Mouse (Mus musculus) hindbrain, embryonic 14.5 days (tissue): ENCODE data around the gene Mettl26. TPM values are rescaled to one million over a fixed set of nuclear protein-coding genes. Genes with fewer than 3 reads are reported as not detected.

Experiments
- ATAC-seq: fragments of 200-750 bp; cut with Nextera tagmentation; 2 replicates; pipeline ENCODE4 v1.8.0; 2017; ENCODE audit warnings: moderate number of reproducible peaks, mild to moderate bottlenecking, moderate TSS enrichment, moderate library complexity; ENCODE audit not compliant: low FRiP score
- DNase-seq: peaks from one replicate; pipeline ENCODE4 v3.0.0-alpha.2; 2015; ENCODE audit warnings: low spot score
- H3K27ac ChIP-seq: fragments of 300-500 bp; sonication (generic); 2 replicates; pipeline ENCODE4 v1.5.1; 2014; ENCODE audit warnings: mild to moderate bottlenecking, moderate library complexity
- H3K27me3 ChIP-seq: fragments of 300-500 bp; sonication (generic); 2 replicates; pipeline ENCODE4 v1.6.1; 2014; ENCODE audit warnings: mild to moderate bottlenecking, low read length, mixed read lengths; ENCODE audit not compliant: control insufficient read depth, insufficient read depth
- H3K36me3 ChIP-seq: fragments of 300-500 bp; sonication (generic); replicated peaks from 2 replicates; pipeline ENCODE4 v1.6.1; 2014; ENCODE audit not compliant: control insufficient read depth, insufficient read depth
- H3K4me1 ChIP-seq: fragments of 300-500 bp; sonication (generic); replicated peaks from 2 replicates; pipeline ENCODE4 v1.6.1; 2014; ENCODE audit warnings: antibody characterized with exemption, low read length, mixed read lengths; ENCODE audit not compliant: control insufficient read depth, insufficient read depth
- H3K4me2 ChIP-seq: fragments of 300-500 bp; sonication (generic); replicated peaks from 2 replicates; pipeline ENCODE4 v1.6.1; 2014; ENCODE audit warnings: mild to moderate bottlenecking, moderate library complexity
- H3K4me3 ChIP-seq: fragments of 300-500 bp; sonication (generic); replicated peaks from 2 replicates; pipeline ENCODE4 v1.5.1; 2014; ENCODE audit warnings: mild to moderate bottlenecking, low read length
- H3K9ac ChIP-seq: fragments of 300-500 bp; sonication (generic); 2 replicates; pipeline ENCODE4 v1.6.1; 2014
- H3K9me3 ChIP-seq: fragments of 300-500 bp; sonication (generic); 2 replicates; pipeline ENCODE4 v1.6.1; 2016; ENCODE audit warnings: low read length; ENCODE audit not compliant: control insufficient read depth
- whole genome bisulfite sequencing: fragments of 180-500 bp; shearing (Covaris S2); extraction: QIAGEN DNeasy Blood & Tissue Kit; methylation state at CpG from one replicate; pipeline ENCODE4 v1.1.7; 2014; 5-methylcytosine and 5-hydroxymethylcytosine counted together
- polyA plus RNA-seq: library from polyadenylated mRNA; unstranded; fragments of >200 nt; fragmentation: Nextera tagmentation; extraction: Ambion mirVana; gene quantifications from 2 replicates; pipeline ENCODE4 v1.2.1, GENCODE M21; 2014

Mettl26 gene
- 58.5 and 67.3 TPM in 2 replicates for polyA plus RNA-seq

DNA sequence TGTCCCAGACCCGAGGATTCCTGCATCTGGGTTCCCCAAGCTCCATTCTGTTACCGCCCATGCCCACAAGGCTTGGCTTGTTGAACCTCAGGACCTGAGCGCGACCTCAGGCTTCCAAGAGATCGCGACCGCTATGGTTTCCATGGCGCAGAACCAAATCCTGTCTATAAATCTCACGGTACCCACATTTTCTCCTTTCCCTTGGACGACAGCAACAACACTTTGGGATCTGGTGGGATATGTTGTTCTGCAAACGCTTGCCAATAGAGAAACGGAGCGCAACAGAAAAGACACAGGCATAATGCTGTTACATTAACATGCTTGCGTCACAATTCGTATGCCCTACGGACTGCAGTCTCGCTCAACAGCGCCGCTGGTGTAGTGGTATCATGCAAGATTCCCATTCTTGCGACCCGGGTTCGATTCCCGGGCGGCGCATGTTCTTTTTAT lies at the start of gene Mettl26:
Gene Mettl26, plus strand, starts transcription at position 354 of the 450 bp plus-strand sequence.
- DNase-seq, result peak; percentile 100
- Histone ChIP-seq H3K36me3 (peaks cover 17% of the 10 kb centered on the region), H3K4me1 (peaks cover 18% of the 10 kb centered on the region), H3K9me3 (no peaks in the 10 kb centered on the region), H3K9ac (peak within 1 kb of the TSS; percentile 92), H3K27ac (peak within 1 kb of the TSS; percentile 94), H3K4me3 (peak within 1 kb of the TSS; percentile 68), H3K4me2 (peak within 1 kb of the TSS; percentile 78), H3K27me3 (no peaks in the 10 kb centered on the region)
- peak; percentile 77 for ATAC-seq
- under 1% methylated on average over 25 of the region's 25 CpGs for WGBS

DNA sequence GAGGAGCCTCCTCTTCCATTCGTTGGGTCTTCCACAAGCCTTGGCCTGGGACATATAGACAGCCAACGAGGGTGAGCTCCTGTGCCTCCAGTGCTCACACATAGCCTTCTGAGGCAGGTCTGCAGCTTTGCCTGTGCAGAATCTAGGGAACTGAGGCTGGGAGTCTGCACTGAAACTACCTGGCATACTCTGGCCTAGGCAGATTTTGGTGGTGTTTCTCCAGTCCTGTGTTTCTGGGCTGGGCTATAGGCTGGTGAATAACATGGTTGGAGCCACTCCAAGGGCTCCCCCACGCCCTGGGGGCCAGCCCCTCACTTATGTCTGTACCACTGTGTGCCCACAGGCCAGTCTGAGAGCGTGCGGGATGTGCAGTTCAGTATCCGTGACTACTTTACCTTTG lies 49.6 kb upstream of the Mettl26 start:
- peaks cover 42% of the 10 kb centered on the region for H3K4me1 ChIP-seq

DNA sequence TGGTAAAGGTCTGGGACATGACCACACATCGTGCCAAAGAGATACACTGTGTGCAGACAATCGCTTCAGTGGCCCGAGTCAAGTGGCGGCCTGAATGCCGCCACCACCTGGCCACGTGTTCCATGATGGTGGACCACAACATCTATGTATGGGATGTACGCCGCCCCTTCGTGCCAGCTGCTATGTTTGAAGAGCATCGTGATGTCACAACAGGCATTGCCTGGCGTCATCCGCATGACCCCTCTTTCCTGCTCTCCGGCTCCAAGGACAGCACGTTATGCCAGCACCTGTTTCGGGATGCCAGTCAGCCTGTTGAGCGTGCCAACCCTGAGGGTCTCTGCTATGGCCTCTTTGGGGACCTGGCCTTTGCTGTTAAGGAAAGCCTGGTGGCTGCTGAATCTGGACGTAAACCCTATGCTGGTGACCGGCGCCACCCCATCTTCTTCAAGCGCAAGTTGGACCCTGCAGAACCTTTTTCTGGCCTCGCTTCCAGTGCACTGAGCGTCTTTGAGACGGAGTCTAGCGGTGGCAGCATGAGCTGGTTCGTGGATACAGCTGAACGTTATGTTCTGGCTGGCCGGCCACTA lies 48.8 kb upstream of the Mettl26 start:
- 96% methylated on average over 27 of the region's 27 CpGs for WGBS
- peaks cover 49% of the 10 kb centered on the region for H3K4me1 ChIP-seq

More for the DNA sequence above, 49.6 kb upstream of the Mettl26 start:
- 88% methylated on average over 6 of the region's 6 CpGs for WGBS
- no peaks in the 10 kb centered on the region for H3K9me3 ChIP-seq
- no peak overlapping the region for H3K27ac ChIP-seq
- H3K4me3 ChIP-seq, result no peak overlapping the region
- H3K9ac ChIP-seq, result no peak overlapping the region
- peaks cover 31% of the 10 kb centered on the region for H3K36me3 ChIP-seq
- ATAC-seq (no peak), DNase-seq (no peak)
- no peaks in the 10 kb centered on the region for H3K27me3 ChIP-seq
- peak overlapping the region; percentile 99; the same call in 1 of the 2 replicates for H3K4me2 ChIP-seq

DNA sequence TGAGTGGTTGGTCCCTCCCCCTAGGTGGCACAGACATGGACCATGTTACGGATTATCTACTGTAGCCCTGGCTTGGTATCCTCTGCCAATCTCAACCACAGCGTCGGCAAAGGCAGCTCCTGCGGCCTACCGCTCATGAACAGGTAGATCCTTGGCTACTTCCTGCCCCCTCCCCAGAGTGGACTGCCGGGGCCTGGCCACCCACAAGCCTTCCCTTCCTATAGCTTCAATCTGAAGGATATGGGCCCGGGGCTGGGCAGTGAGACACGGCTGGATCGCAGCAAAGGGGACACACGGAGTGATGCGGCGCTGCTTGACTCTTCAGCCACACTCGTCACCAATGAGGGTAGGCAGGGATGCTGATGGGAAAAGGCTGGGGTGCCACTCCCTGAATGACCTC lies 47.9 kb upstream of the Mettl26 start:
- Histone ChIP-seq H3K4me2 (no peak overlapping the region), H3K9me3 (no peaks in the 10 kb centered on the region), H3K27ac (no peak overlapping the region), H3K27me3 (no peaks in the 10 kb centered on the region), H3K4me1 (peaks cover 58% of the 10 kb centered on the region), H3K9ac (no peak overlapping the region), H3K36me3 (peaks cover 45% of the 10 kb centered on the region), H3K4me3 (no peak overlapping the region)
- DNase-seq (no peak), ATAC-seq (no peak)
- 95% methylated on average over 13 of the region's 13 CpGs for whole genome bisulfite sequencing

More for the DNA sequence above, 48.8 kb upstream of the Mettl26 start:
- no peak overlapping the region for H3K27ac ChIP-seq
- H3K27me3 ChIP-seq, result no peaks in the 10 kb centered on the region
- no peaks in the 10 kb centered on the region for H3K9me3 ChIP-seq
- ATAC-seq, result no peak
- no peak overlapping the region for H3K4me3 ChIP-seq
- DNase-seq, result no peak
- H3K9ac ChIP-seq, result no peak overlapping the region
- no peak overlapping the region for H3K4me2 ChIP-seq
- H3K36me3 ChIP-seq, result peaks cover 38% of the 10 kb centered on the region

DNA sequence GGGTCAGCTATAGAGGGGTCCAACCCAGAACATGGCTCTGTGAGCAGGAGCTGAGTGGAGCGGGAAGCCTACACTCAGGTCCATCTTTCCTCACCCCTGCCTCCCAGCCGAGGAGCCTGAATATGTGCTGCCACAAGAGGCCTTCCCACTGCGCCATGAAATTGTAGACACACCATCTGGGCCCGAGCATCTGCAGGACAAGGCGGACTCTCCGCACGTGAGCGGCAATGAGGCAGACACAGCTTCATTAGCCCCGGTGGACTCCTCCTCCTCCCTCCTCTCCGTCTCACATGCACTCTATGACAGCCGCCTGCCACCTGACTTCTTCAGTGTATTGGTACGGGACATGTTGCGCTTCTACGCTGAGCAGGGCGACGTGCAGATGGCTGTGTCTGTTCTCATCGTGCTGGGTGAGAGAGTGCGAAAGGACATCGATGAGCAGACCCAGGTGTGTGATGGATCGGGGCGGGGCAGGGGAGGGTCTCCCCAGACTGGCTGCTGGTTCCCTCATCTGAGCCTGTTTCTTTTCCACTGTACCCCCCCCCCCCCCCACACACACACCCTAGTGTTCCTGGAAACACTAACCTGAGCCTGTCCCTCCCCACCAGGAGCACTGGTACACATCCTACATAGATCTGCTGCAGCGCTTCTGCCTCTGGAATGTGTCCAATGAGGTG lies 47.2 kb upstream of the Mettl26 start:
- no peak overlapping the region for H3K4me3 ChIP-seq
- 91% methylated on average over 22 of the region's 22 CpGs for WGBS
- no peak overlapping the region for H3K27ac ChIP-seq
- ATAC-seq, result no peak
- H3K27me3 ChIP-seq, result no peaks in the 10 kb centered on the region
- no peak for DNase-seq
- no peak overlapping the region for H3K4me2 ChIP-seq
- H3K36me3 ChIP-seq, result peaks cover 45% of the 10 kb centered on the region
- H3K9me3 ChIP-seq, result no peaks in the 10 kb centered on the region
- 0 out of 2 replicates have a peak overlapping the region, but pooled peaks have one; percentile 90 for H3K9ac ChIP-seq
- H3K4me1 ChIP-seq, result peaks cover 61% of the 10 kb centered on the region

DNA sequence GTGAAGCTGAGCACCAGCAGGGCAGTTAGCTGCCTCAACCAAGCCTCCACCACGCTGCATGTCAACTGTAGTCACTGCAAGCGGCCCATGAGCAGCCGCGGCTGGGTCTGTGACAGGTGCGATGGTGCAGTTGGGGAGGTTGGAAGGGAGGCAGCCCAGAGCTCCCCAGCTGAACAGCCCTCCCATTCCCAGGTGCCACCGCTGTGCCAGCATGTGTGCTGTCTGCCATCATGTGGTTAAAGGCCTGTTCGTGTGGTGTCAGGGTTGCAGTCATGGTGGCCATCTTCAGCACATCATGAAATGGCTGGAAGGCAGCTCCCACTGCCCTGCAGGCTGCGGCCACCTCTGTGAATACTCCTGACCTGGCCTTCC lies 46.7 kb upstream of the Mettl26 start:
- no peak for ATAC-seq
- Histone ChIP-seq H3K4me3 (peak overlapping the region; percentile 62), H3K27ac (peak overlapping the region; percentile 92; the same call in 1 of the 2 replicates), H3K9ac (peak overlapping the region; percentile 90), H3K4me1 (peaks cover 61% of the 10 kb centered on the region), H3K9me3 (no peaks in the 10 kb centered on the region), H3K27me3 (no peaks in the 10 kb centered on the region), H3K4me2 (peak overlapping the region; percentile 95), H3K36me3 (peaks cover 45% of the 10 kb centered on the region)
- DNase-seq, result no peak
- 84% methylated on average over 8 of the region's 8 CpGs for WGBS

DNA sequence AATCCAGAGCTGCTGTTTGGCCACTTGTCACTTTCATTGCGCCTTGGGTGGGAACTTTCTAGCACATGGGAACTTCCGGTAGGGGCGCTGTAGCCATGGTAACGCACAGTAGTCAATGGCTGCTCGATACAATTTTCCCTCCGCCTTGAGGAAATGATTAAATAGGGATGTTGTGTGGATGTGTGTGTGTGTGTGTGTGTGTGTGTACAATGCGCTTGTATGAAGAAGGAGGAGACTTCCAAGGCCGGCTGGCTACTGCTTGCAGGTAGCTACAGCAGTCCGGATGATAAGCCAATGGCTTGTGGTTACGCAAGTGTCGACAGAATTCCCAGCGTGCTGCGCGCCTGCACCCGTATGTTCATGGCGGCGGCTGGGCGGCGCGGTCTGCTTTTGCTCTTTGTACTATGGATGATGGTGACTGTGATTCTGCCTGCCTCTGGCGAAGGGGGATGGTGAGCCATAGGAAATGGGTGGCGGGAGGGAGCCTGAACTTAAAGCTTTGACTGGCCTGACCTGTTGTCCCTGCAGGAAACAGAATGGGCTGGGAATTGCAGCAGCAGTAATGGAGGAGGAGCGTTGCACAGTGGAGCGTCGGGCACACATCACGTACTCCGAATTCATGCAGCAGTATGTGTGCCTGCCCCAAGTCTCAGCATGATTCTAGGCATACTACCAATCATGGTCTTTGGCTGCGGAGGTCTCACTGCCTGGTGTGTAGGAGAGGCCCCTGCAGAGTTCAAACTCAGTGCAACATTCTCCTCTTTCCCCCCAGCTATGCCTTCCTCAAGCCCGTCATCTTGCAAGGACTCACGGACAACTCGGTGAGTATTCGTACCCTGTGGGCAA lies 45.9 kb upstream of the Mettl26 start, which contains the start of gene Jmjd8:
Gene Jmjd8, plus strand, starts transcription at position 156 of the 846 bp plus-strand sequence.
- peak within 1 kb of the TSS; percentile 95 for H3K4me2 ChIP-seq
- no peaks in the 10 kb centered on the region for H3K27me3 ChIP-seq
- H3K9me3 ChIP-seq, result no peaks in the 10 kb centered on the region
- under 1% methylated on average over 32 of the region's 32 CpGs for WGBS
- peak within 1 kb of the TSS; percentile 62 for H3K4me3 ChIP-seq
- H3K27ac ChIP-seq, result peak within 1 kb of the TSS; percentile 92
- peaks cover 65% of the 10 kb centered on the region for H3K4me1 ChIP-seq
- peaks cover 45% of the 10 kb centered on the region for H3K36me3 ChIP-seq
- peak; percentile 84 for DNase-seq
- peak; percentile 58 for ATAC-seq
- peak within 1 kb of the TSS; percentile 90 for H3K9ac ChIP-seq

DNA sequence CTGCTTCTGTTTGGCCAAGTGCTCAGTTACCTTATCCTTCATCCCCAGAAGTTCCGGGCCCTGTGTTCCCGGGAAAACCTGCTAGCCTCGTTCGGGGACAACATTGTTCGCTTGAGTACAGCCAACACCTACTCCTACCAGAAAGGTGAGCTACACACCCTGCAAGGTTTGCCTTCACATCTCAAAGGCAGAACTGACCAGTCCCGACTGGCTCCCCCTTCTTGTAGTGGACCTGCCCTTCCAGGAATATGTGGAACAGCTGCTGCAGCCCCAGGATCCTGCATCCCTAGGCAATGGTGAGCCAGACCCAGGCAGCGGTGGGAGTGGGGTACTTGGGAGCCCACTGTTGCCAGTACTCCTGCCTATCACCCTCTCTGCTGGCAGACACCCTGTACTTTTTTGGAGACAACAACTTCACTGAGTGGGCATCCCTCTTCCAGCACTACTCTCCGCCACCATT lies 45.3 kb upstream of the Mettl26 start:
- peak overlapping the region; percentile 62 for H3K4me3 ChIP-seq
- H3K4me2 ChIP-seq, result peak overlapping the region; percentile 95
- 44% methylated on average over 8 of the region's 8 CpGs for WGBS
- no peaks in the 10 kb centered on the region for H3K9me3 ChIP-seq
- H3K27me3 ChIP-seq, result no peaks in the 10 kb centered on the region
- H3K27ac ChIP-seq, result peak overlapping the region; percentile 92
- peak overlapping the region; percentile 90 for H3K9ac ChIP-seq
- ATAC-seq (no peak), DNase-seq (no peak)
- peaks cover 65% of the 10 kb centered on the region for H3K4me1 ChIP-seq
- peaks cover 45% of the 10 kb centered on the region for H3K36me3 ChIP-seq
